Mouse (Mus musculus) bone marrow, adult 2 months (tissue): ENCODE measurements at regions not wholly inside any gene's neighbourhood (a gene's known extent, or its start where the extent isn't known, plus 50 kb on each side); places are given as distances from the start of the nearest gene placed in this dataset.

Source experiments
- CTCF ChIP-seq: fragments of 200-500 bp; IDR thresholded peaks from 2 replicates; pipeline ENCODE4 v1.5.1; 2011; ENCODE audit warnings: low read length, control low read depth; ENCODE audit not compliant: control insufficient read depth, insufficient read depth
- POLR2A ChIP-seq: fragments of 200-500 bp; IDR thresholded peaks from 2 replicates; pipeline ENCODE4 v1.6.1; 2011; ENCODE audit warnings: low read depth, mild to moderate bottlenecking, control low read depth, low read length, borderline replicate concordance; ENCODE audit not compliant: control insufficient read depth

- no peak for TF ChIP-seq CTCF
- no peak for TF ChIP-seq POLR2A
These were observed 267.6 kb downstream of the Olfr1505 start for GRCm38 (mm10) chr19:14180956-14181355.
